Mouse (Mus musculus): Measurements from ENCODE around the gene Klhl20. TPM values are rescaled to one million over a fixed set of nuclear protein-coding genes. Genes with fewer than 3 reads are reported as not detected.
"Not testable (repeated sequence)": the region's sequence is repeated elsewhere in the genome, so short reads cannot be mapped to it uniquely, and the experiment has no call there.

Klhl20 gene
- total and polyA plus RNA-seq, 3 experiments = 2.9 to 52.5 (median 27.3) TPM

DNA sequence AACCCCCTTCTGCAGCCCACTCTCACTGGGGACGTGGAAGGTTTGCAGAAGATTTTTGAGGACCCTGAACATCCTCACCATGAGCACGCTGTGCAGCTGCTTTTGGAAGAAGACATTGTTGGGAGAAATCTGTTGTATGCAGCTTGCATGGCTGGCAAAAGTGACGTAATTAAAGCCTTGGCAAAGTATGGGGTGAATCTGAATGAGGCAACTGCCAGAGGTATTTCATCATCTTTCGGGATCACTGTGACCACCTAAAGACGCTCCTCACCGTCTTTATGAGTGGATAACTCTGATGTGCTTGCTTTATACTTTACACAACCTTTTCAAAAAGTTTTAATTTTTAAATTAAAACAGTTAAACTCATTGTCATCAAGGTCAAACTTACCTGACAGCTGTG lies 19.8 kb upstream of the Klhl20 start:
- no peak overlapping the region for H3K4me3 ChIP-seq (ENCODE audit: low read depth, low read length)
- no peak for ATAC-seq (ENCODE audit: extremely low read depth, insufficient number of reproducible peaks, low FRiP score, poor library complexity, severe bottlenecking)

DNA sequence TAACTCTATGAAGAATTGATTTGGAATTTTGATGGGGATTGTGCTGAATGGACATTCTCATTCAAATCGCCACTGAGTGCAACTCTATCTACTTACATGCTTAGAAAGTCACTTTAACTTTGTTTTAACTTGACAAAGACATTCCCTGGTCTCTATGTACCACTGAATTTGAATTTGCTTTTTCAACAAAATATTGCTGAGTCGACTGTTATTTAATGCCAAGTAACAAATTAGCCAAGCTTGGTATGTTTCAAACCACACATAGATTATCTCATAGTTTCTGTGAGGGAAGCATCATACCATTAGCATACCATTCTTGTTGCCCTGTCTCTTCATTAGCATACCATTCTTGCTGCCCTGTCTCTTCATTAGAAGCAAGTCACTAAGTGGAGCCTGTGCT lies 16.6 kb upstream of the Klhl20 start:
- Histone ChIP-seq H3K9me3 (replicated peaks) (no peaks in the 10 kb centered on the region), H3K4me1 (ENCODE audit: insufficient read depth, low read depth, low read length) (peaks cover 3% of the 10 kb centered on the region; the same call in 1 of the 2 replicates), H3K27me3 (ENCODE audit: insufficient read depth, low read length) (peaks cover 7% of the 10 kb centered on the region), H3K4me3 (ENCODE audit: low read depth, low read length) (no peak overlapping the region), H3K36me3 (replicated peaks) (no peaks in the 10 kb centered on the region)
- ATAC-seq (ENCODE audit: extremely low read depth, insufficient number of reproducible peaks, low FRiP score, poor library complexity, severe bottlenecking) (no peak), DNase-seq (ENCODE audit: low spot score) (no peak)
- TF ChIP-seq GATA1 (IDR thresholded peaks at IDR 0.05; ENCODE audit: borderline replicate concordance, low read length) (no peak), POLR2AphosphoS5 (IDR thresholded peaks at IDR 0.05; ENCODE audit: insufficient replicate concordance, low read depth, low read length) (no peak), GATA2 (IDR thresholded peaks at IDR 0.05; ENCODE audit: borderline replicate concordance, low read depth, low read length) (no peak), CTCF (IDR thresholded peaks at IDR 0.05; ENCODE audit: low read depth, low read length) (no peak), TAL1 (conservative IDR thresholded peaks at IDR 0.05; ENCODE audit: low read depth, low read length) (no peak)

More for the DNA sequence above, 19.8 kb upstream of the Klhl20 start:
- Histone ChIP-seq H3K36me3 (replicated peaks) (no peaks in the 10 kb centered on the region), H3K4me1 (ENCODE audit: insufficient read depth, low read depth, low read length) (peaks cover 6% of the 10 kb centered on the region), H3K9me3 (replicated peaks) (no peaks in the 10 kb centered on the region), H3K27me3 (ENCODE audit: insufficient read depth, low read length) (peaks cover 3% of the 10 kb centered on the region; the same call in 1 of the 2 replicates)
- no peak for DNase-seq (ENCODE audit: low spot score)
- TF ChIP-seq TAL1 (conservative IDR thresholded peaks at IDR 0.05; ENCODE audit: low read depth, low read length) (no peak), GATA2 (IDR thresholded peaks at IDR 0.05; ENCODE audit: borderline replicate concordance, low read depth, low read length) (no peak), GATA1 (IDR thresholded peaks at IDR 0.05; ENCODE audit: borderline replicate concordance, low read length) (no peak), CTCF (IDR thresholded peaks at IDR 0.05; ENCODE audit: low read depth, low read length) (no peak), POLR2AphosphoS5 (IDR thresholded peaks at IDR 0.05; ENCODE audit: insufficient replicate concordance, low read depth, low read length) (no peak)

DNA sequence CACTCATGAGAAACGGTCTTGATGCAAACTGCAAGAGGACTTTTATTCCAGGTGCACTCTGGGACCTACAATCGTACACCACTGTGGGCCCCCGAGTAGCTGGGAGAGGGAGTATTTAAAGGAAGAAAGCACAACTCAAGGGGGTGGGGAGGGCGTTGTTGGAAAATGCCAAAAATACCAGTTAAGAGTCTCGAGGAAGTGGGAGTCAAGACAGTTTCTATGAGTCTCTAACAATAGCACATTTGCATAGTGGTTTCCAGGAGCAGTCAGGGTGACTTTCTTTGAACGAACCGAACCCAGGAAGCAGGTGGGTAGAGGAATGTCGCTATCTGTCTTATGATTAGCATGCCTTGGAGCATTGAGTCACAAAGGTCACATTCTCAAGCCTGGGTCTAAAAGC lies 14.3 kb upstream of the Klhl20 start:
- H3K36me3 ChIP-seq (replicated peaks); H3K9me3 ChIP-seq (replicated peaks): not testable (repeated sequence)

DNA sequence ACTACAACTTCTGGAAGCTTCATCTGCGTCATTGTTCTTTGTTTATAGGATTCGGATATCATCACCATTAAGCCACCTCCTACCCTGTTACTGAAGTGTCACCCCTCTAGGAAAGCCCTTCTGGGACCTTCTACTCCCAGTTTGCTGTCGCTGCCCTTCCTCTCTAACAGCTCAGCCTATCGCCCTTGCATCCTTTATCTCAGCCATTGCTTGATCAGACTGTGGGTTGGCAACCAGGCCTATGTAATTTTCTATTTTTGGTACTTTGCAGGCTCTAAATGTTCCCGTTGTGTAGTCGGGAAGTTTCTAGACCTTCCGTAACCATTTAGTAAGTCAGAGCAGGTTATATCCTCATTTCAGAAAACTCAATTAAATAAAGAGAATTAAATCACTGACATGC lies 11.9 kb upstream of the Klhl20 start:
- TF ChIP-seq TAL1 (conservative IDR thresholded peaks at IDR 0.05; ENCODE audit: low read depth, low read length) (no peak), POLR2AphosphoS5 (IDR thresholded peaks at IDR 0.05; ENCODE audit: insufficient replicate concordance, low read depth, low read length) (no peak), GATA1 (IDR thresholded peaks at IDR 0.05; ENCODE audit: borderline replicate concordance, low read length) (no peak), GATA2 (IDR thresholded peaks at IDR 0.05; ENCODE audit: borderline replicate concordance, low read depth, low read length) (no peak), CTCF (IDR thresholded peaks at IDR 0.05; ENCODE audit: low read depth, low read length) (no peak)
- H3K4me1 ChIP-seq (ENCODE audit: insufficient read depth, low read depth, low read length) = peaks cover 13% of the 10 kb centered on the region; the same call in 1 of the 2 replicates
- H3K9me3 ChIP-seq (replicated peaks) = no peaks in the 10 kb centered on the region
- peaks cover 12% of the 10 kb centered on the region for H3K27me3 ChIP-seq (ENCODE audit: insufficient read depth, low read length)
- ATAC-seq (ENCODE audit: extremely low read depth, insufficient number of reproducible peaks, low FRiP score, poor library complexity, severe bottlenecking) = no peak
- H3K36me3 ChIP-seq (replicated peaks) = no peaks in the 10 kb centered on the region
- no peak for DNase-seq (ENCODE audit: low spot score)
- H3K4me3 ChIP-seq (ENCODE audit: low read depth, low read length) = no peak overlapping the region

More for the DNA sequence above, 14.3 kb upstream of the Klhl20 start:
- peaks cover 12% of the 10 kb centered on the region for H3K27me3 ChIP-seq (ENCODE audit: insufficient read depth, low read length)
- not testable (repeated sequence) for H3K4me3 ChIP-seq (ENCODE audit: low read depth, low read length); H3K4me1 ChIP-seq (ENCODE audit: insufficient read depth, low read depth, low read length); ATAC-seq (ENCODE audit: extremely low read depth, insufficient number of reproducible peaks, low FRiP score, poor library complexity, severe bottlenecking); DNase-seq (ENCODE audit: low spot score)

DNA sequence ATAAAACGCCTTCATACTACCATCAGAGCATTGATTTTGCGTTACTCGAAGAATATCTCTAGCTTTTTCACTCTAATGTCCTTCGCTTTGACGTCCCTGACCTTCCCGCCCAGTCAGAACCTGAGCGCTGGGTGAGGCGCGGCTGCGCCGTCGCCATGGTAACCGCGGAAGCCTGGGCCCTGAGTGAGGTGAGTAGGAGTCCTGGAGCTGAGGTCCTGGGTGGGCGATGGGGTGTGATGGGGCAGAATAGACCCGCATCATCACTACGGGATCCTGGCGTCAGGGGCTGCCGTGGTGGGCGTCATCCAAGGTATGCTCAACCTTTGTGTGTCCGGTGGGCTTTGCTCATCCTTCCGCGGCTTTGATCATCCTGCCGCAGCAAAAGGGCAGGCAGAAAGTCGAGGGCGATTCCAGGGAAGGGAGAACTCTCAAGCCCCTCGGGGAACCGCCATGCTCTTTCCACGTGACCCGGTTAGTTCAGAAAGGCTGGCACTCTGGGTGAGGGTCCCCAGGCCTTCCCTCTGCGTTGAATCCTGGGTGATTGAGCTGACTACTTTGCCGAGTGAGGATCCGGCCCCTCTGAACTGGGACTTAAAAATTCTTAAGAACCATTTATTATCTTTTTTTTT lies 11.3 kb upstream of the Klhl20 start, which contains the start of gene Ankrd45:
TSS of gene Ankrd45 (plus strand) at position 161 of the 629 bp plus-strand sequence.
- TF ChIP-seq CTCF (IDR thresholded peaks at IDR 0.05; ENCODE audit: low read depth, low read length) = no peak
- no peak for TF ChIP-seq POLR2AphosphoS5 (IDR thresholded peaks at IDR 0.05; ENCODE audit: insufficient replicate concordance, low read depth, low read length)
- TF ChIP-seq GATA1 (IDR thresholded peaks at IDR 0.05; ENCODE audit: borderline replicate concordance, low read length) = no peak
- TF ChIP-seq TAL1 (conservative IDR thresholded peaks at IDR 0.05; ENCODE audit: low read depth, low read length) = no peak
- no peak for TF ChIP-seq GATA2 (IDR thresholded peaks at IDR 0.05; ENCODE audit: borderline replicate concordance, low read depth, low read length)
- DNase-seq (ENCODE audit: low spot score) (no peak), ATAC-seq (ENCODE audit: extremely low read depth, insufficient number of reproducible peaks, low FRiP score, poor library complexity, severe bottlenecking) (no peak)
- no peaks in the 10 kb centered on the region for H3K9me3 ChIP-seq (replicated peaks)
- no peaks in the 10 kb centered on the region for H3K36me3 ChIP-seq (replicated peaks)
- H3K27me3 ChIP-seq (ENCODE audit: insufficient read depth, low read length) = peaks cover 9% of the 10 kb centered on the region
- peaks cover 13% of the 10 kb centered on the region; the same call in 1 of the 2 replicates for H3K4me1 ChIP-seq (ENCODE audit: insufficient read depth, low read depth, low read length)
- H3K4me3 ChIP-seq (ENCODE audit: low read depth, low read length) = no peak within 1 kb of the TSS

DNA sequence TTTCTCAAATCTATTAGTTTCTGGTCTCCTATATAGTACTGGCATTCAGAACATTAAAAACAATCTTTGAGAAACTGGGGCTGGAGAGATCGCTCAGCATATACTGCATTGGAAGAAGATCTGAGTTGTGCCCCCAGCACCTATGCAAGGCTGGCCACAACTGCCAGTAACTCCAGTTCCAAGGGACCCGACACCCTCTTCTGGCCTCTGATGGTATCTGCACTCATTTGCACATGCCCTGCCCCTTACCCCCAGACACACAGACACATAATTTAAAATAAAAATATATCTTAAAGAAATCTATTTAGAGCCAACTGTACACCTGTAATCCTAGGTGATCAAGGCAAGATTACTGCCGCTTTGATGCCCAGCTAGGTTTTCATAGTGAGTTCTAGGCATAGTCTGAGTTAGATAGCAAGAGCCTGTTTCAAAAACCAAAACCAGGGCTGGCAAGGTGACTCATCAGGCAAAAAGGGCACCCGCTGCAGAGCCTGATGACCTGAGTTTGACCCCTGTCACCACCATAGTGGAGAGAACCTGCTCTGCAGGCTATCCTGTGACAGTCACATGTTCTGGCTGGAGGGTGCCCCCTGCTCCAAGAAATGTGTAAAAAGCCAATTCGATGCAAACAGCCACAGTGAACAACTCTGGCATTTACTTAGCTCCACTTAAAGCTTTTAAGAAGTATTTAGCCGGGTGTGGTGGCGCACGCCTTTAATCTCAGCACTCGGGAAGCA lies 8.9 kb upstream of the Klhl20 start:
- TF ChIP-seq GATA2 (IDR thresholded peaks at IDR 0.05; ENCODE audit: borderline replicate concordance, low read depth, low read length) = no peak
- no peak for TF ChIP-seq TAL1 (conservative IDR thresholded peaks at IDR 0.05; ENCODE audit: low read depth, low read length)
- no peak for TF ChIP-seq CTCF (IDR thresholded peaks at IDR 0.05; ENCODE audit: low read depth, low read length)
- TF ChIP-seq GATA1 (IDR thresholded peaks at IDR 0.05; ENCODE audit: borderline replicate concordance, low read length) = no peak
- peaks cover 11% of the 10 kb centered on the region for H3K27me3 ChIP-seq (ENCODE audit: insufficient read depth, low read length)

More for the DNA sequence above, 8.9 kb upstream of the Klhl20 start:
- no peaks in the 10 kb centered on the region for H3K9me3 ChIP-seq (replicated peaks)
- H3K4me1 ChIP-seq (ENCODE audit: insufficient read depth, low read depth, low read length) = peaks cover 13% of the 10 kb centered on the region; the same call in 1 of the 2 replicates
- DNase-seq (ENCODE audit: low spot score) = no peak
- no peak for ATAC-seq (ENCODE audit: extremely low read depth, insufficient number of reproducible peaks, low FRiP score, poor library complexity, severe bottlenecking)
- H3K4me3 ChIP-seq (ENCODE audit: low read depth, low read length) = no peak overlapping the region
- no peaks in the 10 kb centered on the region for H3K36me3 ChIP-seq (replicated peaks)
